Mouse (Mus musculus): Measurements from ENCODE around the gene Ttc41.

DNA sequence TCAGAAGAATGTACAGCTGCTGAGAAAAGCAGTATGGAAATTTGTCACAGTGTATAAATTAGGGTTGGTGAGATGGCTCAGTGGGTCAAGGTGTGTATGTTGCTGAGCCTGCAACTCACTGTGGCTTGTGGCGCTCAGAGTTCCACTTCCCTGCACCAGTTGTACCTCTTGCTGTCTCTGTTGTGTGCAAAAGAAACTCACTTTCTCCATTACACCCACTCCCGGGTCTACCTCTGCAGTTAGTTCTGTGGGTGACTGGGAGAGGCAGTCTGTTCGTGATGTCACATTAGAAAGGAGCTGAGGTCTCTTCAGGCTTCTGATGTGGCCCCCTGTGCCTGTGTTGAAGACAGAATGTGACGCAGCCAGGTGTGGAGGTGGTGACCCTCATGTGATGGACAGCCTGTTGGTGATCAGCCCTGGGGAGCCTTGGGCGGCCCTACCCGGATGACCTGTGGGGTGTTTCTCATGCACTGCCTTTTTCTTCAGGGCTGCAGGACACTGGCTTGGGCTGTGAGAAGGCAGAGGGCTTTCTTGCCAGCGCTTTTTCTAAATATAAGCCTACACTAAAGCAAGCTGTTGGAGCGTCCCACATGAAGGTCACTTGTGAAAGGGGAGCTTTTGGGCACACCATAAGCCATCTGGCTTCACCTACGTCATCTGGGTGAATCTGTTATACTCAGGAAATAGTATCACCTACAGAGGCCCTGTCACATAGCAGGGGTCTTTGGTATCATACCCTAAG is 89.4 kb downstream of the Ttc41 start:
- TF ChIP-seq CTCF (IDR thresholded peaks at IDR 0.05; ENCODE audit: borderline replicate concordance, insufficient read depth, low read depth, low read length) (no peak), POLR2A (IDR thresholded peaks at IDR 0.05; ENCODE audit: borderline replicate concordance, insufficient read depth, low read length) (no peak)

Measured in cerebellum, adult 2 months (tissue).